Mouse (Mus musculus): ENCODE measurements around the gene Hook2. TPM values are rescaled to one million over a fixed set of nuclear protein-coding genes. Genes with fewer than 3 reads are reported as not detected.

Gene Hook2
- total RNA-seq, 1 experiment from 2014 or later, result 4.2 TPM

DNA sequence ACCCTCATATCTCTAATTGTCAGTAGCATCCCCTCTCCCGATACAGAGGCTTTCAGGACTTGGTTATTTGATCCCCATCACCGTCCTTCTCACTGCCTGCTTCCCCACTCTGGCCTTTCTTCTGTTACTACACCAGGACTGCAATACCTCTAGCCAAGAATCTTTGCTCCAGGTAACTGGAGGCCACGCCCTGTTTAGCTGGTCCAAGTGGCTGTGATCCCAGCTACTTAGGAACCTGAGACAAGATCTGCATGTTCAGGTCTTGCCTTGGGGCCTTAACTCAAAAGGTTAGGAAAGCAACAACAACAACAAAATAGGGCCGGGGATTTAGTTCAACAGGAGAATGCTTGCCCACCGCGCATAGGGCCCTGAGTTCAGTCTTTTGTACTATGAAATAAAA, 53.2 kb downstream of the Hook2 start:
- ATAC-seq (replicated peaks; ENCODE audit: insufficient number of reproducible peaks, low FRiP score, low TSS enrichment, poor library complexity, severe bottlenecking), result no peak

Other genes starting within 250 kb of the Hook2 start
- gene Nfix, start 190.3 kb upstream of the Hook2 start, total RNA-seq (2017), result 8.1 to 16.7 TPM (median 9.9 TPM) in 3 replicates
- 3.6 to 4.0 TPM (median 3.8 TPM) in 3 replicates for gene Dand5, start 167.8 kb upstream of the Hook2 start, total RNA-seq (2017)
- 10.0 to 12.8 TPM (median 11.2 TPM) in 3 replicates for gene Gadd45gip1, start 159.1 kb upstream of the Hook2 start, total RNA-seq (2017)
- gene Rad23a, start 149.9 kb upstream of the Hook2 start, total RNA-seq (2017), result 31.6 to 37.2 TPM (median 34.2 TPM) in 3 replicates
- 1,036 to 1,300 TPM (median 1,079 TPM) in 3 replicates for gene Calr, start 143.7 kb upstream of the Hook2 start, total RNA-seq (2017)
- 32.5 to 56.1 TPM (median 35.3 TPM) in 3 replicates for gene Farsa, start 133.6 kb upstream of the Hook2 start, total RNA-seq (2017)
- gene Syce2, start 118.5 kb upstream of the Hook2 start, total RNA-seq (2017), result 2.9 to 13.7 TPM (median 7.4 TPM) in 3 replicates
- gene Gcdh, start 96.7 kb upstream of the Hook2 start, total RNA-seq (2017), result 16.8 to 25.3 TPM (median 18.7 TPM) in 3 replicates
- not detected in 3 replicates for gene Klf1, start 88.7 kb upstream of the Hook2 start, total RNA-seq (2017)
- 24.4 to 37.4 TPM (median 29.6 TPM) in 3 replicates for gene Dnase2a, start 82.0 kb upstream of the Hook2 start, total RNA-seq (2017)
- 0.11 TPM in 1 of 3 replicates, not detected in the others for gene Mast1, start 53.2 kb upstream of the Hook2 start, total RNA-seq (2017)
- not detected in 3 replicates for gene Rtbdn, start 43.6 kb upstream of the Hook2 start, total RNA-seq (2017)
- not detected in 3 replicates for gene Gm49661, start 21.2 kb upstream of the Hook2 start, total RNA-seq (2017)
- 153 to 207 TPM (median 196 TPM) in 3 replicates for gene Prdx2, start 21.0 kb upstream of the Hook2 start, total RNA-seq (2017)
- gene Rnaseh2a, start 20.8 kb upstream of the Hook2 start, total RNA-seq (2017), result 43.9 to 58.8 TPM (median 58.1 TPM) in 3 replicates
- gene Junb, start 11.9 kb upstream of the Hook2 start, total RNA-seq (2017), result 405 to 735 TPM (median 444 TPM) in 3 replicates
- gene Best2, start 23.9 kb downstream of the Hook2 start, total RNA-seq (2017), result not detected in 3 replicates
- gene Asna1, start 34.7 kb downstream of the Hook2 start, total RNA-seq (2017), result 24.0 to 47.3 TPM (median 36.2 TPM) in 3 replicates
- gene Trir, start 36.2 kb downstream of the Hook2 start, total RNA-seq (2017), result 260 to 294 TPM (median 276 TPM) in 3 replicates
- 12.0 to 27.9 TPM (median 18.3 TPM) in 3 replicates for gene Tnpo2, start 46.3 kb downstream of the Hook2 start, total RNA-seq (2017)
- gene Fbxw9, start 69.5 kb downstream of the Hook2 start, total RNA-seq (2017), result 2.6 to 3.6 TPM (median 3.0 TPM) in 3 replicates
- not detected in 3 replicates for gene Gm5741, start 77.4 kb downstream of the Hook2 start, total RNA-seq (2017)
- gene Dhps, start 81.2 kb downstream of the Hook2 start, total RNA-seq (2017), result 35.9 to 75.4 TPM (median 50.0 TPM) in 3 replicates
- gene Wdr83os, start 90.1 kb downstream of the Hook2 start, total RNA-seq (2017), result 22.4 to 29.9 TPM (median 24.3 TPM) in 3 replicates
- gene Wdr83, start 90.7 kb downstream of the Hook2 start, total RNA-seq (2017), result 8.9 to 13.6 TPM (median 13.4 TPM) in 3 replicates
- gene Man2b1, start 92.7 kb downstream of the Hook2 start, total RNA-seq (2017), result 116 to 188 TPM (median 183 TPM) in 3 replicates
- gene Zfp791, start 132.5 kb downstream of the Hook2 start, total RNA-seq (2017), result not detected in 3 replicates
- gene Cks1brt, start 161.3 kb downstream of the Hook2 start, total RNA-seq (2017), result not detected in 3 replicates
- gene Olfr371, start 235.4 kb downstream of the Hook2 start, total RNA-seq (2017), result not detected in 3 replicates

All from monocyte, adult 5-6 weeks (primary cell).